ENCODE assay signal across 13 mouse cellular contexts in the genomic region with DNA sequence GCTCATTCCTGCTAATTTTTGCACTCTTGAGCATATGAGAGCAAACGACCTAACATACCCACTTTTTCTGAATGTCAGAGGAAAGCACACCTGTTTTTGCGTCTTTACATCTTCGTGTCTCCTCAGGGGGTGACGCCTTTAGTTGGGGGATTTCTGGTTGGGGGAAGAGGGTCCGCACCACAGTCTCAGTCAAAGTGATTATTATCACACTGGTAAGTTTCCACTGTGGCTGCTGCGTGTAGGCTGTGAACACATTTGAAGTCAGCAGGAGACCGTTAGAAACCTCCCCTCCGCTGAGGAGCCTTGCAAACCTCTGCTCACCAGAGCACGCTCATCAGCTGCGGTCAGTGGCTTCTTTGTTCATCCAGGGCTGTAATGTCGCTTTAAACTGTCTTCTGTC. TPM values are rescaled to one million over a fixed set of nuclear protein-coding genes. Genes with fewer than 3 reads are reported as not detected.
DNase-seq lines count a peak whose midpoint lies in the region; ATAC-seq and TF ChIP-seq lines count a peak whose summit lies in the region.
"Had no signal": no experiment of that assay in that cellular context is flagged by ENCODE, and none has a peak within 500 bp of the region (broad histone marks: within the 10 kb centered on the region; RNA-seq: fewer than 3 reads in every experiment).

No protein-coding gene starts in this region.

- 30% methylated on average over 11 of the region's 11 CpGs for WGBS in hindbrain, embryonic 15.5 days
- 39% methylated on average over 11 of the region's 11 CpGs for WGBS in hindbrain, embryonic 13.5 days
- 67% methylated on average over 11 of the region's 11 CpGs for WGBS in liver, postnatal 0 days (ENCODE audit: insufficient replicate concordance)

- DNase-seq in brain, embryonic 14.5 days (ENCODE audit: low read depth) = peak; percentile 62
- DNase-seq in thymus, adult 18-20 months = peak; percentile 65 to 80
- DNase-seq in liver, postnatal 0 days = no peak
- DNase-seq in gastrocnemius, postnatal 25 days = no peak
- DNase-seq: heart, postnatal 14 days; kidney, adult 9 months; right cerebral cortex, postnatal 14 days had no signal

- peaks cover 6% of the 10 kb centered on the region for H3K4me1 ChIP-seq in hindbrain, embryonic 15.5 days (replicated peaks)
- H3K4me1 ChIP-seq in hindbrain, embryonic 13.5 days (replicated peaks) = 0 out of 2 replicates have a peak, but pooled peaks cover 3% of the 10 kb centered on the region
- no peaks in the 10 kb centered on the region for H3K4me1 ChIP-seq in liver, postnatal 0 days (ENCODE audit: insufficient read depth)

- TF ChIP-seq POLR2A in brain, embryonic 14.5 days (IDR thresholded peaks at IDR 0.05; ENCODE audit: borderline replicate concordance, extremely low read depth, insufficient read depth, insufficient read length, poor library complexity, severe bottlenecking) = no peak

- no peaks in the 10 kb centered on the region for H3K36me3 ChIP-seq in hindbrain, embryonic 15.5 days
- no peaks in the 10 kb centered on the region for H3K36me3 ChIP-seq in hindbrain, embryonic 13.5 days
- no peaks in the 10 kb centered on the region for H3K36me3 ChIP-seq in liver, postnatal 0 days (replicated peaks; ENCODE audit: insufficient read depth, low read length)
- H3K36me3 ChIP-seq: neural tube, embryonic 13.5 days had no signal

- no peaks in the 10 kb centered on the region for H3K27me3 ChIP-seq in hindbrain, embryonic 15.5 days
- no peaks in the 10 kb centered on the region for H3K27me3 ChIP-seq in hindbrain, embryonic 13.5 days
- no peaks in the 10 kb centered on the region for H3K27me3 ChIP-seq in liver, postnatal 0 days (ENCODE audit: insufficient read depth, low read length)
- H3K27me3 ChIP-seq: neural tube, embryonic 13.5 days had no signal

- H3K27ac ChIP-seq in hindbrain, embryonic 15.5 days (replicated peaks) = no peak overlapping the region
- H3K27ac ChIP-seq in hindbrain, embryonic 13.5 days = no peak overlapping the region
- no peak overlapping the region for H3K27ac ChIP-seq in liver, postnatal 0 days (ENCODE audit: low read depth)
- H3K27ac ChIP-seq: macrophage; neural tube, embryonic 13.5 days had no signal

- TF ChIP-seq EP300 in liver, postnatal 0 days (IDR thresholded peaks at IDR 0.05; ENCODE audit: low read depth) = no peak

- no peaks in the 10 kb centered on the region for H3K9me3 ChIP-seq in hindbrain, embryonic 15.5 days
- H3K9me3 ChIP-seq in hindbrain, embryonic 13.5 days = no peaks in the 10 kb centered on the region
- no peaks in the 10 kb centered on the region for H3K9me3 ChIP-seq in liver, postnatal 0 days (ENCODE audit: low read length)
- H3K9me3 ChIP-seq: neural tube, embryonic 13.5 days had no signal

- 0 out of 2 replicates have a peak overlapping the region, but pooled peaks have one; percentile 9 for H3K4me2 ChIP-seq in hindbrain, embryonic 15.5 days
- H3K4me2 ChIP-seq in hindbrain, embryonic 13.5 days = no peak overlapping the region; the same call in 1 of the 2 replicates
- no peak overlapping the region for H3K4me2 ChIP-seq in liver, postnatal 0 days (ENCODE audit: low read depth, low read length)
- H3K4me2 ChIP-seq: neural tube, embryonic 13.5 days had no signal

- ATAC-seq in hindbrain, embryonic 15.5 days (ENCODE audit: low FRiP score, low read depth) = no peak
- no peak for ATAC-seq in hindbrain, embryonic 13.5 days (ENCODE audit: low FRiP score)
- ATAC-seq in CD4-positive, CD25-positive, alpha-beta regulatory T cell, adult 4 months = peak; percentile 81
- ATAC-seq in liver, postnatal 0 days = no peak

- no peak overlapping the region for H3K9ac ChIP-seq in hindbrain, embryonic 15.5 days
- no peak overlapping the region for H3K9ac ChIP-seq in hindbrain, embryonic 13.5 days
- no peak overlapping the region for H3K9ac ChIP-seq in liver, postnatal 0 days (replicated peaks)
- H3K9ac ChIP-seq: neural tube, embryonic 13.5 days had no signal

- no peak for TF ChIP-seq CTCF in brain, embryonic 14.5 days (IDR thresholded peaks at IDR 0.05; ENCODE audit: borderline replicate concordance, extremely low read depth, insufficient read depth, insufficient read length)
- no peak for TF ChIP-seq CTCF in liver, postnatal 0 days (IDR thresholded peaks at IDR 0.05; ENCODE audit: low read depth)

- no peak overlapping the region for H3K4me3 ChIP-seq in hindbrain, embryonic 15.5 days
- H3K4me3 ChIP-seq in hindbrain, embryonic 13.5 days = no peak overlapping the region
- H3K4me3 ChIP-seq in liver, postnatal 0 days (ENCODE audit: low read depth, low read length) = no peak overlapping the region
- H3K4me3 ChIP-seq: neural tube, embryonic 13.5 days had no signal

RNA-seq across cellular contexts. Expression of gene Spag16, which starts 58.1 kb away (rescaled TPM):
- polyA plus RNA-seq in hindbrain, embryonic 15.5 days (2015; fragmentation: Nextera tagmentation; extraction: Ambion mirVana) = 1.4 and 1.9 TPM in 2 replicates
- 1.2 and 2.1 TPM in 2 replicates for polyA plus RNA-seq in hindbrain, embryonic 13.5 days (2015; fragmentation: Nextera tagmentation; extraction: Ambion mirVana)
- polyA plus RNA-seq in CD4-positive, CD25-positive, alpha-beta regulatory T cell, adult 4 months (2017; shearing (Covaris generic)) = under 1 TPM; 0.59 to 0.81 TPM
- 1.3 and 1.6 TPM in 2 replicates for polyA plus RNA-seq in brain, embryonic 14.5 days (2012; rRNA removed)
- polyA plus RNA-seq in liver, postnatal 0 days (2015; fragmentation: Nextera tagmentation; extraction: Ambion mirVana) = not detected in 2 replicates
- total RNA-seq in gastrocnemius, postnatal 25 days (2021) = not detected
- total RNA-seq: liver, adult 2 months had no signal
- polyA plus RNA-seq: liver, adult 2 months; macrophage had no signal

Comparison
In these comparisons a context has a peak if more than half of its experiments do, and no peak if none do; other contexts are left out.
1. DNase-seq: peak in brain, embryonic 14.5 days (single experiment) and thymus, adult 18-20 months (2 of 2); none in liver, postnatal 0 days (single experiment) and gastrocnemius, postnatal 25 days (single experiment).